Mouse (Mus musculus) liver, embryonic 16.5 days (tissue): Measurements from ENCODE around the gene Tlx2. TPM values are rescaled to one million over a fixed set of nuclear protein-coding genes. Genes with fewer than 3 reads are reported as not detected.

Source experiments
- ATAC-seq: fragments of 200-750 bp; cut with Nextera tagmentation; 2 replicates; pipeline ENCODE4 v1.8.0; 2017; ENCODE audit warnings: low read depth, mild to moderate bottlenecking, moderate number of reproducible peaks, moderate library complexity
- H3K27ac ChIP-seq: fragments of 300-500 bp; sonication (generic); 2 replicates; pipeline ENCODE4 v1.5.1; 2014; ENCODE audit warnings: mild to moderate bottlenecking, low read length
- H3K27me3 ChIP-seq: fragments of 300-500 bp; sonication (generic); 2 replicates; pipeline ENCODE4 v1.6.1; 2014; ENCODE audit warnings: low read depth, low read length, mixed read lengths; ENCODE audit not compliant: control insufficient read depth, insufficient read depth
- H3K36me3 ChIP-seq: fragments of 300-500 bp; sonication (generic); 2 replicates; pipeline ENCODE4 v1.6.1; 2014; ENCODE audit warnings: mild to moderate bottlenecking; ENCODE audit not compliant: control insufficient read depth, insufficient read depth
- H3K4me1 ChIP-seq: fragments of 300-500 bp; sonication (generic); 2 replicates; pipeline ENCODE4 v1.6.1; 2014; ENCODE audit warnings: low read depth, low read length, mixed read lengths; ENCODE audit not compliant: control insufficient read depth
- H3K4me2 ChIP-seq: fragments of 300-500 bp; sonication (generic); 2 replicates; pipeline ENCODE4 v1.6.1; 2014; ENCODE audit warnings: low read depth, low read length, mixed read lengths
- H3K4me3 ChIP-seq: fragments of 300-500 bp; sonication (generic); 2 replicates; pipeline ENCODE4 v1.5.1; 2014; ENCODE audit warnings: low read depth, mild to moderate bottlenecking, low read length
- H3K9ac ChIP-seq: fragments of 300-500 bp; sonication (generic); 2 replicates; pipeline ENCODE4 v1.6.1; 2014; ENCODE audit warnings: low read depth, low read length
- H3K9me3 ChIP-seq: fragments of 300-500 bp; sonication (generic); replicated peaks from 2 replicates; pipeline ENCODE4 v1.6.1; 2016; ENCODE audit warnings: low read length; ENCODE audit not compliant: control insufficient read depth
- WGBS: fragments of 180-500 bp; shearing (Covaris S2); extraction: QIAGEN DNeasy Blood & Tissue Kit; methylation state at CpG from one replicate; pipeline ENCODE4 v1.1.7; 2014; ENCODE audit not compliant: insufficient replicate concordance; 5-methylcytosine and 5-hydroxymethylcytosine counted together
- polyA plus RNA-seq: library from polyadenylated mRNA; unstranded; fragments of >200 nt; fragmentation: Nextera tagmentation; extraction: Ambion mirVana; gene quantifications from 2 replicates; pipeline ENCODE4 v1.2.1, GENCODE M21; 2015

Gene Tlx2
- polyA plus RNA-seq, 1 experiment from 2014 or later: not detected

- peaks cover 99% of the 10 kb centered on the region for H3K27me3 ChIP-seq
- H3K36me3 ChIP-seq: no peaks in the 10 kb centered on the region
- no peak for ATAC-seq
- peak overlapping the region; percentile 55 for H3K4me2 ChIP-seq
- H3K4me1 ChIP-seq: peaks cover 19% of the 10 kb centered on the region
- no peak overlapping the region for H3K9ac ChIP-seq
- H3K4me3 ChIP-seq: peak overlapping the region; percentile 34
- WGBS: 2% methylated on average over 78 of the region's 81 CpGs
- no peaks in the 10 kb centered on the region for H3K9me3 ChIP-seq
- H3K27ac ChIP-seq: no peak overlapping the region
These were observed 1.2 kb downstream of the Tlx2 start for GRCm38 (mm10) chr6:83068706-83069487.

GRCm38 (mm10) chr6:83068221-83068620, 1.9 kb downstream of the Tlx2 start:
- Histone ChIP-seq H3K36me3 (no peaks in the 10 kb centered on the region), H3K27me3 (peaks cover 100% of the 10 kb centered on the region), H3K4me3 (no peak overlapping the region), H3K4me1 (peaks cover 19% of the 10 kb centered on the region), H3K4me2 (peak overlapping the region; percentile 55; the same call in 1 of the 2 replicates), H3K27ac (no peak overlapping the region), H3K9ac (no peak overlapping the region), H3K9me3 (no peaks in the 10 kb centered on the region)
- WGBS: 9% methylated on average over 8 of the region's 8 CpGs
- ATAC-seq: no peak

- no peak for ATAC-seq
- no peak overlapping the region for H3K9ac ChIP-seq
- no peak overlapping the region for H3K4me2 ChIP-seq
- no peak overlapping the region for H3K27ac ChIP-seq
- 31% methylated on average over 6 of the region's 6 CpGs for WGBS
- H3K4me3 ChIP-seq: no peak overlapping the region
- H3K36me3 ChIP-seq: no peaks in the 10 kb centered on the region
- H3K9me3 ChIP-seq: no peaks in the 10 kb centered on the region
- peaks cover 99% of the 10 kb centered on the region for H3K27me3 ChIP-seq
- H3K4me1 ChIP-seq: peaks cover 19% of the 10 kb centered on the region
These were observed 3.7 kb downstream of the Tlx2 start for GRCm38 (mm10) chr6:83066441-83066840.

- 27% methylated on average over 8 of the region's 8 CpGs for whole genome bisulfite sequencing
These were observed 4.1 kb downstream of the Tlx2 start for GRCm38 (mm10) chr6:83065995-83066394.

GRCm38 (mm10) chr6:83058725-83059124, 11.4 kb downstream of the Tlx2 start:
- H3K27me3 ChIP-seq: peaks cover 24% of the 10 kb centered on the region
- H3K9ac ChIP-seq: no peak overlapping the region; the same call in 1 of the 2 replicates
- H3K9me3 ChIP-seq: no peaks in the 10 kb centered on the region
- H3K4me1 ChIP-seq: peaks cover 15% of the 10 kb centered on the region
- H3K27ac ChIP-seq: no peak overlapping the region
- no peak for ATAC-seq
- peak overlapping the region; percentile 30 for H3K4me2 ChIP-seq
- H3K36me3 ChIP-seq: peaks cover 15% of the 10 kb centered on the region
- H3K4me3 ChIP-seq: peak overlapping the region; percentile 38
- WGBS: 70% methylated on average over 2 of the region's 2 CpGs

More at GRCm38 (mm10) chr6:83065995-83066394, 4.1 kb downstream of the Tlx2 start:
- no peaks in the 10 kb centered on the region for H3K9me3 ChIP-seq
- ATAC-seq: no peak
- H3K9ac ChIP-seq: no peak overlapping the region
- no peak overlapping the region for H3K4me2 ChIP-seq
- peaks cover 14% of the 10 kb centered on the region for H3K4me1 ChIP-seq
- no peak overlapping the region for H3K27ac ChIP-seq
- H3K27me3 ChIP-seq: peaks cover 97% of the 10 kb centered on the region
- H3K36me3 ChIP-seq: no peaks in the 10 kb centered on the region
- no peak overlapping the region for H3K4me3 ChIP-seq

- H3K36me3 ChIP-seq: peaks cover 15% of the 10 kb centered on the region
- H3K4me1 ChIP-seq: peaks cover 21% of the 10 kb centered on the region
- 48% methylated on average over 3 of the region's 3 CpGs for WGBS
- peak; percentile 12 for ATAC-seq
- H3K27me3 ChIP-seq: peaks cover 15% of the 10 kb centered on the region
- 0 out of 2 replicates have a peak within 1 kb of the TSS, but pooled peaks have one; percentile 16 for H3K27ac ChIP-seq
- peak within 1 kb of the TSS; percentile 38 for H3K4me3 ChIP-seq
- H3K9me3 ChIP-seq: no peaks in the 10 kb centered on the region
- H3K9ac ChIP-seq: no peak within 1 kb of the TSS; the same call in 1 of the 2 replicates
- H3K4me2 ChIP-seq: peak within 1 kb of the TSS; percentile 30
These were observed 12.3 kb downstream of the Tlx2 start, which contains the start of gene Dqx1 for GRCm38 (mm10) chr6:83057790-83058189. Dqx1 (plus strand) TSS chr6:83057844.

GRCm38 (mm10) chr6:83054871-83055431, 15.1 kb downstream of the Tlx2 start, which contains the start of gene Htra2:
Htra2 (minus strand) TSS chr6:83055273.
- H3K9me3 ChIP-seq: no peaks in the 10 kb centered on the region
- H3K27ac ChIP-seq: peak within 1 kb of the TSS; percentile 93
- peaks cover 31% of the 10 kb centered on the region for H3K4me1 ChIP-seq
- under 1% methylated on average over 50 of the region's 50 CpGs for WGBS
- H3K9ac ChIP-seq: peak within 1 kb of the TSS; percentile 92
- peak; percentile 9 for ATAC-seq
- H3K36me3 ChIP-seq: peaks cover 28% of the 10 kb centered on the region
- H3K27me3 ChIP-seq: no peaks in the 10 kb centered on the region
- peak within 1 kb of the TSS; percentile 96 for H3K4me2 ChIP-seq
- H3K4me3 ChIP-seq: peak within 1 kb of the TSS; percentile 90

GRCm38 (mm10) chr6:83054074-83054851, 15.8 kb downstream of the Tlx2 start, which contains the start of gene Aup1:
Aup1 (plus strand) TSS chr6:83054521.
- H3K4me1 ChIP-seq: peaks cover 30% of the 10 kb centered on the region
- peak within 1 kb of the TSS; percentile 96 for H3K4me2 ChIP-seq
- H3K27ac ChIP-seq: peak within 1 kb of the TSS; percentile 93
- H3K36me3 ChIP-seq: peaks cover 28% of the 10 kb centered on the region
- H3K9me3 ChIP-seq: no peaks in the 10 kb centered on the region
- H3K4me3 ChIP-seq: peak within 1 kb of the TSS; percentile 90
- H3K9ac ChIP-seq: peak within 1 kb of the TSS; percentile 92
- WGBS: under 1% methylated on average over 60 of the region's 64 CpGs
- ATAC-seq: peak; percentile 94
- H3K27me3 ChIP-seq: no peaks in the 10 kb centered on the region
